Mouse (Mus musculus) liver, embryonic 14.5 days (tissue): Measurements from ENCODE around the gene Zbtb1.

Experiments used
- CTCF ChIP-seq: IDR thresholded peaks from 2 replicates; pipeline ENCODE4 v1.5.1; 2016; ENCODE audit warnings: antibody characterized with exemption, low read depth, control low read depth
- EP300 ChIP-seq: IDR thresholded peaks from 2 replicates; pipeline ENCODE4 v1.6.1; 2016; ENCODE audit warnings: antibody characterized with exemption, low read depth

DNA sequence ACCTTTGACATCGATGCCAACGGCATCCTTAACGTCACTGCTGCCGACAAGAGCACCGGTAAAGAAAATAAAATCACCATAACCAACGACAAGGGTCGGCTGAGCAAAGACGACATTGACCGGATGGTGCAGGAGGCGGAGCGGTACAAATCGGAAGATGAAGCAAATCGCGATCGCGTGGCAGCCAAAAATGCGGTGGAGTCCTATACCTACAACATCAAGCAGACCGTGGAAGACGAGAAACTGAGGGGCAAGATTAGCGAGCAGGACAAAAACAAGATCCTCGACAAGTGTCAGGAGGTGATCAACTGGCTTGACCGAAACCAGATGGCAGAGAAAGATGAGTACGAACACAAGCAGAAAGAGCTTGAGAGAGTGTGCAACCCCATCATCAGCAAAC is 35.9 kb downstream of the Zbtb1 start:
- TF ChIP-seq EP300 = no peak
- no peak for TF ChIP-seq CTCF
